Mouse (Mus musculus): ENCODE data around the gene Lca5l.

Gene Lca5l

DNA sequence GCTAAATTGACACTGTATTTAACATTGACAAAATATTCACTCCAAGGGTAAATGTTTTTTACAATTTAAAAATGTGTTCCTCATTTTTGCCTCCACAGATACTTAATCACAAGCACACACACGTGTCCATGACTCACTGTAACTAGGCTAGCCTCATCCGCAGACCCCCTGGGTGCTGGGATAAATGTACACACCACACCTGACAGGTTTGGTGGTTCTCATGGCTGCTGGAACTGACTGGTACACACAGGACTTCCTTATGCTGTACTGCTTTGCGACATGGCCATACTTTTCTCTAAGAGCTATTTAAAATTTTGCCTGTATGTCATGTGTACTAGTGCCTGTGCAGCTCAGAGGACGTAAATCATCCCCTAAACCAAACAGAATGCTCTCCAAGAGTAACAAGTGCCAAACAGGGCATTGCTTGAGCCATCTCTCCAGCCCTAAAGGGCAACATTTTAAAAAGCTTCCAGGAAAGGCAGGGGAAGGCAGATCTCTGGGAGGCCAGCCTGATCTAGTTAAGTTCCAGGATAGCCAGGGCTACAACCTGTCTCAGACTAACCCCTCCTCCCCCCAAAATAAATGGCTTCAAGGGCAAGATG lies 71.9 kb downstream of the Lca5l start:
- DNase-seq (ENCODE audit: low spot score in 2 of 2): no peak

DNA sequence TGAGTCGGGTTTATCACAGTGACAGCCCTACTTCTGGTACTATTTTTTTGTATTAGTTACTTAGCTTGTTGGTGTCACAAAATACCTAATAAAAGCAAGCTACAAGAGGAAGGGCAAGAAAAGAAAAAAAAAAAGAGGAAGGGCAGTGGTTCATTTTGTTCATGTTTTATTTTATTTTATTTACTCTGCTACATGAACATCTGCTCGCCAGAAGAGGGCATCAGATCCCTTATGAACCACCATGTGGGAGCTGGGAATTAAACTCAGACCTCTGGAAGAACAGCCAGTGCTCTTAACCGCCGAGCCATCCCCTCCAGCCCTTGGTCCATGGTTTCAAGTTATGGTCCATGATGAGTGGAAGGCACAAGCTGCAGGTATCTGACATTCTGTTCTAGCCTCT lies 77.3 kb downstream of the Lca5l start:
- no peak for DNase-seq (ENCODE audit: low spot score in 2 of 2)

DNA sequence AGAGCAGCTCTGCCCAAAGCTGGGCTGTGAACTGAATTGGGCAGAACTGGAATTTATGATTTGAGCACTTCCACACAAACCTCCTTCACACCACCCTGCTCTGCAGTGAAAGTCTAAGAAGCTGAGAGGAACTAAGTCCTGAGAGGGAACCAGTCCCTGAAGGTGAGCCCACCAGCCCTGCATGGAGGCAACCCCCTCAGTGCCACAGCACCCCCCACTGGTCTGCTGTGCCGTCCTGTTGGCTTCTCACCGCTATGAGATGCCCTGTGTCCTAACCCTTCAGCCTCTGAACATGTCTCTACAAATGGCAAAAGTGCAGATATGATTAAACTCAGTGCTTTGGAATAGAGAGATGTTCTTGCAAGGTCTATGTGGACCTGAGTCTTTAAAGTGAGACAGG lies 79.3 kb downstream of the Lca5l start:
- no peak for DNase-seq (ENCODE audit: low spot score in 2 of 2)

DNA sequence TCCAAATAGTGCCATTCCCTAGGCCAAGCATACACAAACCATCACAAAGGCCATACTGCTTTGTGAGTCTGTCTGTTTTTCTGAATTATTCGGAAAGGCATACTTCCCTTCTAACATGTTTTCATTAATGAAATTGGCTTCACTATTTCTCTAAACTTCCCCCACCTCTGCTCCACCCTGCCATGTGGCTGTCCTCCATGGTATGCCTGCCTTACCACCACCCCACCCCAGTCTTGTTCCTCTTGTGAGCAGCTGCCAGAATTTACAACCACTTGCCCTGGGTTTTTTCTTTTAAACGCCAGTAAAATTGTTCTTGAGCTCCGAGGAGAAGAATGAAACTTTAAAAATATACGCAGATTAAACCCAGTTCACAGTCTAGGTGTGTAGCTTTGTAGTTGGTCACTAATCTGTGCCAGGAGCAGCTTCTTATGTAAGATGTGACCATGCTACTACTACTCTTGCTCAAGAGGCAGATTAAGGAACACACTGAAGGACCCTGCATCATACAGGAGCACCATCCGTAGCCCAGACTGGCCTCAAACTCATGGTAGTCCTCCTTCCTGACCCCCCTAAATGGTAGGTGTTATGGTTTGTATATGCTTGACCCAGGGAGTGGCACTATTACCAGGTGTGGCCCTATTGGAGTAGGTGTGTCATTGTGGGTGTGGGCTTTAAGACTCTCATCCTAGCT lies 81.3 kb downstream of the Lca5l start:
- no peak for DNase-seq (ENCODE audit: low spot score in 2 of 2)

DNA sequence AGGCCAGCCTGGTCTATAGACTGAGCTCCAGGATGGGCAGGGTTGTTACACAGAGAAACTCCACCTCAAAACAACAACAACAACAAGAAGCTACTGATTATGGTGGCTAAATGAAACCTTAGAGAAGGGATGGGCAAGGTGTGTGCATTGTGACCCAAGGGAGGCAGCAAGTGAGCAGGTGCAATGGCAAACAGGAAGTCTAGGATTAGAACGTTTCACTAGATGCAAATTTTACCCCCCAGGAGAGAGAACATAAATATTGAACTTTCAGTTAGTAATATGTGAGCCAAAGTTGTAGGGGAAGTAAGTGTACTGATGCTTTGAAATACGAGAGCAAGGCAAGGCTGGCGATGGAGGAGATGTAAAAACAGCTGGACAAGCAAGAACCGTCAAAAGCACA lies 82.4 kb downstream of the Lca5l start:
- DNase-seq (ENCODE audit: low spot score in 2 of 2): no peak
